Mouse (Mus musculus) thymus, postnatal 25 days (tissue): Measurements from ENCODE around the gene Enpp4.

Experiments used
- DNase-seq: peaks from one replicate; pipeline ENCODE4 v3.0.0; 2022

Enpp4 gene

DNA sequence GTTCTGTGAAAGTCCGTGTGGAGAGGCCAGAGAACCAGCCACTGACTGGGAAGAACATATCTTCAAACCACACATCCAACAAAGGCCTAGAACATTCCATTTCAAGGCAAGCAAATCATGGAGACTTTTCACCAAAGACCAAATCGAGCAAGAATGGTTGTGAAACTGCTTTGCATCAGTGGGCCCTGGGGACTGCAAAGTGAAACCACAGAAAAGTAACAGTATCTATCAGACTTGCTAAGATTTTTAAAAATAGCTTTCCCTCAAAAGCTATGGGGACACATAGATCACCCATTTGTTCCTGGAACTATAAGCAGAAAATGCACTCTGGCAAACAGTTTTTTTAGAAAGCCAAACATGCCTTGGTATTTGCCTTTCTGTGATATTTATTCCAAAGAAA, 14.7 kb downstream of the Enpp4 start:
- no peak for DNase-seq

- no peak for DNase-seq
Measured at GRCm38 (mm10) chr17:44088226-44088625, 17.4 kb downstream of the Enpp4 start.

DNA sequence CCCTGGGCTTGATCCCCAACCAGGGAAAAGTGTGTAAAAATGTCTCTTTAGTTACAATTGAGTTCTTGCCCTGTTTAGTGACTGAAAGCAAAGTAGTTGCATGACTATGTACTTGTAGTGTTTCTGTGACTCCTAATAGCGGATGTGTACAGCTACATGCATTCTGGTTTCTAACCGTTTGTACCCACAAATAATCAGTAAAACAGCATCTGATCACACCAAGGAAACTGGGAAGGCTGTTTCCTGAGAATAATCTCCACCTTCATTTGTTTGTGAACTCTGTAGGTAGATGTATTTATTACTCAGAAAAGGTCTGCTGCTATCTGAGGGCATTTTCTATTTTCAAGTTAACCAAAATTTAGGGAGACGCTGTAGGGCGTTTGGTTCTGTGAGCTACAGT, 22.5 kb downstream of the Enpp4 start:
- DNase-seq = no peak

- peak; percentile 84 for DNase-seq
Measured at GRCm38 (mm10) chr17:44078631-44079350, 26.8 kb downstream of the Enpp4 start, which contains the start of gene Enpp5. TSS of gene Enpp5 (plus strand) at chr17:44078813.

- no peak for DNase-seq
Measured at GRCm38 (mm10) chr17:44077843-44078160, 27.8 kb downstream of the Enpp4 start.

GRCm38 (mm10) chr17:44077146-44077842, 28.3 kb downstream of the Enpp4 start:
- DNase-seq = no peak

DNA sequence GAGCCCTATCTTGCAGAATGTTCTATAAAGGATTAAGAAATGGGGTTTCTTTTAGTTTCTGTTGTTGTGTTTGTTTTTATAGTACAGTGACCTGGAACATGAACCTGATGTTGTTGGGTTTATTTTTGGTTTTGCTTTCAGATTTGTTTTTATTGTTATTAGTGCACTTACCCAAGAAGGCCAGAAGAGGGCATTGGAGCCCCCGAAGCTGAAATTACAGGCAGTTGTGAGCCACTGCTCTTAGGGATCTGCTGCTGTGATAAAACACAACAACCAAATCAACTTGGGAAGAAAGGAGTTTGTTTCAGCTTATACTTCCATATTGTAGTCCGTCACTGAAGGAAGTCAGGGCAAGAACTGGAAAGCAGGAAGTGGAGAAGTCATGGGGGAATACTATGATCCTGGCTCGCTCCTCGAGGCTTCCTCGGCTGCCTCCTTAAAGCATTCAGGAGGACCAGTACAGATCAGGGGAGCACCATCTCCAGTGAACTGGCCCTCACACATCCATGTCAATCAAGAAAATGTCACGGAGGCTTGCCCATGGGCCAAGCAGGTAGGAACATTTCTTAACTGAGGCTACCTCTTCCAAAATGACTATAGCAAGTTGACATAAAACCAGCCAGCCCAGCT, 29.4 kb downstream of the Enpp4 start:
- peak; percentile 15 for DNase-seq

- DNase-seq = no peak
Measured at GRCm38 (mm10) chr17:44075601-44076000, 30.0 kb downstream of the Enpp4 start.

GRCm38 (mm10) chr17:44071680-44072079, 33.9 kb downstream of the Enpp4 start:
- no peak for DNase-seq

DNA sequence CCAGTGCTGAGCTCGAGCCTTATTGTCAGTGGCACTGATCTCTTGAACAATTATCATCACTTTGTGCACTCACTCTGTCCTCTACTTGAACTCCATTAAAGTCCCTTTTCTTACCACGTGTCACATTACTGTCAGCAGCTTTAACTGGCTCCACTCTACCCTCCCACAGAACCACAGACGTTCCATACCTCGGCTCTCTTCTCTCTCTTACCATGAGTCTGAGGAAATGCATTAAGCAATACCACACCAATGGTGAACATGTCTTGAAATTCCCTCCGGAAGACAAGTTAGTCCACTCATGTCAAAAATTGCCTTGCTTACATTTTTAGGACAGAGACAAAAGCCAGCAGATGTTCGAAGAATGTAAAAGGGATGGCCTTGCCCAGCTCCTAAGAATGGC, 36.7 kb downstream of the Enpp4 start:
- DNase-seq = no peak

DNA sequence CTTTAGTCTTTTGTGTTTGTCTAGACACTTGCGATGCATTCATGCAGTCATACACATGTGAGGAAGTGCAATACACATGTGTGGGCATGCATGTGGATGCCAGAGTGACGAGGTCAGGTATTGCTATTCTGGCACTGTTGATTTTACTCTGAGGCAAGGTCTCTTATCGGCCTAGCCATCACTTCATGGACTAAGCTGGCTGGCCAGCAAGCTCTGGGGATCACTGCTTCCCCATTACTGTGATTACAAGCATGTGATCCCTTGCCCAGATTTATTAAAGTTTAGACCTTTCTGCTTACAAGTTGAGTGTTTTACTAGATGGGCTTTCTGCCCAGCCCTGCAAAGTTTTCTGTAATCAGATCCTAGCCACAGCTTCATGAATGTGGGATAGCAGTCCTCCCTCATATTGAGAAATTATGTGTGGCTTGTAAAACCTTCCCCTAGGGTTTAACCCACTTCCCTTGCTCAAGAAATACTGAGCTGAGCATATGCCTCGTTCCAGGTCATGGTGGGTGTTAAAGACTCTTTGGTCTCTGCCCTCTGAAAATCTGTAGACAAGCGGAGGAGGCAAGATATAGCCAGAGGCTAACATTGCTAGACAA, 44.2 kb downstream of the Enpp4 start:
- DNase-seq = no peak

- DNase-seq = no peak
Measured at GRCm38 (mm10) chr17:44060781-44061180, 44.8 kb downstream of the Enpp4 start.

- no peak for DNase-seq
Measured at GRCm38 (mm10) chr17:44058145-44058544, 47.5 kb downstream of the Enpp4 start.

GRCm38 (mm10) chr17:44057123-44057522, 48.5 kb downstream of the Enpp4 start:
- no peak for DNase-seq

DNA sequence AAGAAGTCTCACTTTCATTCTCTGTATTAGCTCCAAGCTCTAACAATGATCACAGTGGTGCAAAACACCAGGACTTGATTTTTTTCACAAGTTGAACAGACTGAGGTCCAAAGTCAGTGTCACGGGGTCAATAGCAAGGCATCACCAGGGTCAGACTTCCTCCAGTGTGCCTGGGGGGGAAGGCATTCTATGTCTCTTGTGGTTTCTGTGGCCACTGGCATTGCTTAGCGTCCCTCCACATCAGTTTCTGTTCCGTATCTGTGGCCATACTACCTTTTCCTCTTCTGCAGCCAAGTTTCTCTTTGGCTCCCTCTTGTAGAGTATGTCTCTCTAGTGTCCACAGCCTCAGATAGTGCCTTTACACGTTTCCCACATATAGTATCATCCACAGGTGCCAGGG, 52.2 kb downstream of the Enpp4 start:
- no peak for DNase-seq
